Mouse (Mus musculus) layer of hippocampus, postnatal 25 days (tissue): Measurements from ENCODE around the gene Slc25a24. TPM values are rescaled to one million over a fixed set of nuclear protein-coding genes. Genes with fewer than 3 reads are reported as not detected.

Experiments used
- DNase-seq, 2 experiments: peaks; one replicate each; pipeline ENCODE4 v3.0.0; 2022; ENCODE audit warnings: mixed read lengths in 2 of 2, low spot score in 1 of 2; ENCODE audit errors: extremely low spot score in 1 of 2
- total RNA-seq, 2 experiments: library from RNA; stranded (reverse); gene quantifications; 2 replicates each; pipeline ENCODE4 v1.2.3; 2021

Slc25a24 gene
- total RNA-seq, 2 experiments from 2014 or later: 2.6 to 3.4 TPM

DNA sequence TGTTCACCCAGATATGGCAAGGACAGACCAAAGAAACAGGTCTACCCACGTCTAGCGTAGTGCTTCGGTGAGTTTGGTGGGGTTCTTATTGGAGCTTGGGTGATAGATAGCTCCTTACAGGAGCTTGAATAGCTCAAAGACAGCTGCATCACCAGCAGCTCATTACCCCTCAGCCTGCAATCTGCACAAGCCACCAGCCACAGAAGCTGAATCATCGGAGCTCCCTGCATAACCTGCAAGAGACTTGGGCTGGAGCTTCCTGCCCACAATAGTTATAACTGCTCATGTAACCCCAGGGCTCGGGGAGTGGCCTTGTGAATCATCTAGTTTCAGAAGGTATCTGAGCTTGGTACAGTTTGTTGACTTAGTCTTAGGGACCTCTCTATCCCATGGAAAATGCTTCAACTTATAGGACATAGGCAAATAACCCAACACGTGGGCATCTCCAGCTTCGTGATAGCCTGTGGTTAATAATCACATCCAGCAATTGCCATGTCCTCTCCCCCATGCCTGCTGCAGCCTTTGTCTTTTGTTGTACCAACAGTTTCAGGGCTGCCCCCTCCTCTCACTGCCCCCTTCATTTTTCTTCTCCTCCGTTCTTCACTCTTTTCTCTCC lies 42.4 kb downstream of the Slc25a24 start:
- no peak for DNase-seq

DNA sequence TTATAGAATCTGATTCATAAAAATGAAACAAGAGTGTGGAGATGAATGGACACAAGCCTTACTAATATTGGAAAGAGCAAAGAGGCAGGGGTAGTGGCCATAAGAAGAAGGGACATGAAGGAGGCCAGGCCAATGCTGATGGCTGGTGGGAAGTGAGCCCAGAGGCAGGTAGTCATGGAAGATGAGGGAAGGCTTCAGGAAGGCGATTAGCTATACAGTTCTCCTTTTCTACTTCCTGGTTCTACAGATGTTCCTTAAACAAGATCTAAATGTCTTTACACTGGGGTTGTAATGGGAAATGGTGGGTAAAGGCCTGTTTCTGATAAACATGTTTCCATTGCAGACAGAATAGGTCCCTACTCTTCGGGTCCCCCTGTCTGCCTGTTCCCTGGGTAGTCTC lies 46.2 kb downstream of the Slc25a24 start:
- no peak for DNase-seq

DNA sequence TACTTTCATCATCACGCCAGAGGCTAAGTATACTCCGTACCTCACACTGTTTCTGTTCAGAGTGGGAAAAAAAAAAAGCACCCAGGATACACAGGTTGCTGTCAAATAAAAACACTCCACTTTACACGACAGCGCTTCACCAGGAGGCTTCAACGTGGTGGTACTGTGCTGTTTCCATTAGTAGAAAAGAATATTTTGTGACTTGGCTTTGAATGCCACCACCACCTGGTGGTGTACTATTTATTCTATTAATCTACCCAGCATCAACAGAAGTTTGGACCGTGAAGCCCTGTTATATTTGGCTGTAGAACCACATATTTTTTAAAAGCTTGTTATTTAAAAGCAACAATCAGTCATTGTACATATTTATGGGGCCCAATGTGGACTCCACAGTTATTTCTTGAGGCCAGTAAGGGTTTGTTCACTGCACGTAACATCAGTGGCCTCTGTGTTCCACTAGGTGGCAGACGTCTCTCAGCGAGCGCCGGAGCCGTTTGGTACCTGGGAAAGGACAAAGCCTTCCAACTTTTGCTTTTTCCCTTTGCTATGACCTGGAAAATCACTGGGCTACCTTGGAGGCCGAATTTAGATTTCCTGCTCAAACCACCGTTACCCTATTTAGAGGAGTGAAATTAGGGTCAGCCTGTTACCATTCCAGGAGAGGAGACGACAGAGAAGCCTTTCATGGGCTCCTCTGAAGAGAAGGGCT lies 48.3 kb downstream of the Slc25a24 start:
- peak; percentile 40 to 63 for DNase-seq

DNA sequence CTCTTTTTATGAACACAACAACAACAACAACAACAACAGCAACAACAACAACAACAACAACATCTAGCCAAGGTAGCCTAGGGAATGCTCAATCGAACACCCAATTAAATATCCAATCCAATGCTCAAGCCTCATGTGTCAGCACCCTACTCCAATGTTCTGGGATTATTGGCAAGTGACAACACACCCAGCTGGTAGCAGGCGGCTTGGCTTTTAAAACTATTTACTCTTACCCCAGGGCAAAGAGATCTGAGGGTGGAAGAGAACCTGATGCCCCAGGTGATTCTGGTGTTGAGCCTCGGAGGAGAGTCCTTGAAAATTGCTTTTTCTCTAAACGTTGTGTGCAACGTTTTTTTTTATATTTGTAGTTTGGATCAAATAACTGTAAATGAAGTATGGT lies 51.4 kb downstream of the Slc25a24 start:
- DNase-seq: no peak

- DNase-seq: no peak
These were observed 55.8 kb downstream of the Slc25a24 start for GRCm38 (mm10) chr3:109178705-109179104.

DNA sequence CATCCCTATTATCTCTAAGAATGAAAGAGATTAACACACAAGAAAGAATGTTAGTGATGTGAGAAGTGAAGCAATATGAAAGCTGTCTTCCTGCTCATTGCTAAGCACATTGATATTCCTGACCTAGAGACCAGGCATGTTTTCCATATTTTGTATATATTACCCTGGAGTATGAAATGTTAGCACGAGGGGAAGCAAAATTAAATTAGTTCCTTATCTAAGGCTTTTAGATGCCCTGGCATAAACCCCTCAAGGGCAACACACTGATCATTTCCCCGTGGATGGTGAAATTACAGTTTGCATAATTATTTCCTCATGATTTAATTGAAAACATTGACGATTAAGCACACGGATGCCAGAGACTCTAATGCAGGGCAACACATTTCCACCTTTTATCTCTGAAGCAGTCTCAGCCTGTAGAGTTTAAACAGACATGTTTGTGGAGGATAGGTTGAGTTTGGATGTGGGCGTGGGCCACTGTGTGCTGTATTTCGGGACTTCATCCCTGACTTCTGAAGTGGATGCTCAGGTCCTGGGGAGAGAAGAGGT lies 56.7 kb downstream of the Slc25a24 start:
- no peak for DNase-seq

GRCm38 (mm10) chr3:109196166-109196565 lies 73.2 kb downstream of the Slc25a24 start:
- DNase-seq: no peak

DNA sequence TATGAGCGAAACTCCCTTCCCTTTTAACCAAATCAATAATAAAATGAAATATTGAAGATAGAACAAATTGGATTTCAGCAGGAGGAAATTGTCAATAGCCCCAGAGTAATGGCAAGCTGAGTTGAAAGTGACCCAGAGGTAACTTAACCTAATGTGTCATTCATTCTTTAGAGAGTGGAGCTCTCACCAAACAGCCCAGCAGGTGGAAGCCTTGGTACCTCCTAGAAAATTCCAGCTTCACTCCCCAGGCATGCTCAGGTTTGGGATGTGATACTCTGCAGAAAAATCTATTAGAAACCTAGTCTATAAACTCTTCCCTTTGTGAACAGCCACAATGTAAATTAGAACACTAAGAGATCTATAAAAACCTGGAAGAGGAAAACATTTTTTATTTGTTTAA lies 76.3 kb downstream of the Slc25a24 start:
- no peak for DNase-seq

DNA sequence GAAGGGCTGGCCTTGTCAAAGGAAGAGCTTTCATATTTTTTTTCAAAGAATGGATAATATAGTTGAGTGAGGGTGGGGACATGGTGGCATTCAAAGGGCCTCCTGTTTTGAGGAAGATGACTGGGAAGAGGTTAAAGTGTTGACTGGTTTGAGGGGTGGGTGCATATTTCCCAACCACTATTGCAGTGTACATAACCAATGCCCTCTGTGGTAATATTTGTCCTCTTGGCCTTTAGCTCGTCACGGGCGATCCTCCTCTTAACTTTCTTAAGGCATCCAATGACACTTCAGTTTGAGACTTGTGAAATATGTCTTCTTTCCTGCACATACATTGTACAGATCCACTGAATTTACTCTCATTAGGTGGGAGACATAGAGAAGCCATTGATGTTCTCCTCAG lies 89.4 kb downstream of the Slc25a24 start:
- no peak for DNase-seq

GRCm38 (mm10) chr3:109216352-109216751 lies 93.4 kb downstream of the Slc25a24 start:
- DNase-seq: no peak

Other genes with a start within 250 kb of the Slc25a24 start
- gene Fndc7, start 233.1 kb upstream of the Slc25a24 start, total RNA-seq: under 1 TPM in 1 of 2 experiments, not detected in 1; 0.23 TPM
- gene Prpf38b, start 211.4 kb upstream of the Slc25a24 start, total RNA-seq: 10 to 100 TPM; 36.4 to 50.8 TPM
- gene Henmt1, start 183.3 kb upstream of the Slc25a24 start, total RNA-seq: 1 to 10 TPM; 3.6 to 4.1 TPM
- not detected for gene Gm9857, start 182.7 kb upstream of the Slc25a24 start, total RNA-seq
- 10 to 100 TPM; 28.7 to 29.2 TPM for gene Fam102b, start 95.5 kb upstream of the Slc25a24 start, total RNA-seq
- not detected for gene Slc25a54, start 42.7 kb upstream of the Slc25a24 start, total RNA-seq
- gene Vav3, start 217.5 kb downstream of the Slc25a24 start, total RNA-seq: 10 to 100 TPM; 11.2 to 15.9 TPM